Mouse (Mus musculus): ENCODE data around the gene Rps6ka3. TPM values are rescaled to one million over a fixed set of nuclear protein-coding genes. Genes with fewer than 3 reads are reported as not detected.

Rps6ka3 gene
- polyA plus RNA-seq, 1 experiment: 4.2 TPM

GRCm38 (mm10) chrX:159321342-159321741 is 111.2 kb downstream of the Rps6ka3 start:
- Histone ChIP-seq H3K27me3 (ENCODE audit: control insufficient read depth, insufficient read depth, low read length) (no peaks in the 10 kb centered on the region), H3K4me3 (ENCODE audit: control insufficient read depth, low read depth, low read length) (no peak overlapping the region), H3K4me1 (ENCODE audit: control insufficient read depth, insufficient read depth, low read length) (no peaks in the 10 kb centered on the region), H3K27ac (ENCODE audit: control insufficient read depth, insufficient read depth, low read depth, low read length) (no peak overlapping the region), H3K36me3 (ENCODE audit: control insufficient read depth, insufficient read depth, low read length) (no peaks in the 10 kb centered on the region)
- peak; percentile 48; the same call in 1 of the 2 replicates for TF ChIP-seq CTCF (IDR thresholded peaks at IDR 0.05; ENCODE audit: control insufficient read depth, insufficient read depth, insufficient replicate concordance, low read depth, low read length)
- TF ChIP-seq POLR2A (IDR thresholded peaks at IDR 0.05; ENCODE audit: control insufficient read depth, low read depth, low read length): no peak

- Histone ChIP-seq H3K36me3 (ENCODE audit: control insufficient read depth, insufficient read depth, low read length) (no peaks in the 10 kb centered on the region), H3K4me1 (ENCODE audit: control insufficient read depth, insufficient read depth, low read length) (no peaks in the 10 kb centered on the region), H3K4me3 (ENCODE audit: control insufficient read depth, low read depth, low read length) (no peak overlapping the region), H3K27me3 (ENCODE audit: control insufficient read depth, insufficient read depth, low read length) (no peaks in the 10 kb centered on the region), H3K27ac (ENCODE audit: control insufficient read depth, insufficient read depth, low read depth, low read length) (no peak overlapping the region)
- no peak for TF ChIP-seq POLR2A (IDR thresholded peaks at IDR 0.05; ENCODE audit: control insufficient read depth, low read depth, low read length)
- no peak for TF ChIP-seq CTCF (IDR thresholded peaks at IDR 0.05; ENCODE audit: control insufficient read depth, insufficient read depth, insufficient replicate concordance, low read depth, low read length)
Observed at GRCm38 (mm10) chrX:159364506-159364905, 154.4 kb downstream of the Rps6ka3 start.

DNA sequence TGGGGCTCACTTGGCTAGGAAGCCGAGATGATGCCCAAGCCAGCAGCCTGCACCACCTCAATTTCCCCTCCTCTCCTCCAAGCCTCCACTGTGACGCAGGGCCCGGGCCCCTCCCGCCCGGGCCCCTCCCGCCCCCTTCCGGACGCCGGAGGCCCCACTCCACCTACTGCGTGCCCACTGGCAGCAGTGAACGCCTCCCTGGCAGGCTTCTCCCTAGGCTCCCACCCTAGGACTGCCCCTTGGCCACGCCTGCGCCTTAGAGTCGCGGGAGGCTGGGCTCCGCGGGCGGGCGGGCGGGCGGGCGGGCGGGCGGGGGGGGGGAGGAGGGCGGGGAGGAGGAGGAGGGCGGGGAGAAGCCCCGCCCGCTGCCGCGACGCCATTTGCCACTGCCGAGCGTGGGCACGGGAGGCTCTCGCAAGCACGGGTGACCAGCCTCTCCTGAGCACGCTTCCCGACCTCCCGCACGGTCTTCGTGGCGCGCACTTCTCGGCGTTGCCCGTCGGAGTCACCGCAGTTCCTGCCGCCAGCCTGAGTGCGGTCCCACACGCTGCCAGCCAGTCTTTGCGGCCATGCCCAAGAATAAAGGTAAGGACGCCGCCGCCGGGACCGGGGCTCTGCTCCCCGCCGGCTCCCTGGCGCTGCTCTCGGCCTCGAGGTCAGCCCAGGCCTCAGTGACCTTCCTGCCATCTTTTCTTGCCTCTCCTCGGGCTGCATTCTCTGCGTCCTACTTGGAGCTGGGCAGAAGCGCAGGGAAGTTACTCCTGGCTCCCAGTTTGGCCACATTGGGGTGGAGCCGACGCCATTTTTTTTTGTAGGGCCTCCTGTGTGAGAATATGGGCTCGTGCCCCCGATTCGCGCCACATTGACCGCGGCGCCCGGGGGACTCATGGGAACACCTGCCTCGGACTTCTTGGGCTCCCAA is 162.0 kb downstream of the Rps6ka3 start, which contains the start of gene Eif1ax:
Eif1ax (plus strand) TSS at position 348 of the 922 bp plus-strand sequence.
- H3K36me3 ChIP-seq (ENCODE audit: control insufficient read depth, insufficient read depth, low read length): no peaks in the 10 kb centered on the region
- peak within 1 kb of the TSS; percentile 78 for H3K27ac ChIP-seq (ENCODE audit: control insufficient read depth, insufficient read depth, low read depth, low read length)
- no peaks in the 10 kb centered on the region for H3K4me1 ChIP-seq (ENCODE audit: control insufficient read depth, insufficient read depth, low read length)
- TF ChIP-seq CTCF (IDR thresholded peaks at IDR 0.05; ENCODE audit: control insufficient read depth, insufficient read depth, insufficient replicate concordance, low read depth, low read length) (no peak), POLR2A (IDR thresholded peaks at IDR 0.05; ENCODE audit: control insufficient read depth, low read depth, low read length) (no peak; the same call in 1 of the 2 replicates)
- no peaks in the 10 kb centered on the region for H3K27me3 ChIP-seq (ENCODE audit: control insufficient read depth, insufficient read depth, low read length)
- H3K4me3 ChIP-seq (ENCODE audit: control insufficient read depth, low read depth, low read length): peak within 1 kb of the TSS; percentile 80

DNA sequence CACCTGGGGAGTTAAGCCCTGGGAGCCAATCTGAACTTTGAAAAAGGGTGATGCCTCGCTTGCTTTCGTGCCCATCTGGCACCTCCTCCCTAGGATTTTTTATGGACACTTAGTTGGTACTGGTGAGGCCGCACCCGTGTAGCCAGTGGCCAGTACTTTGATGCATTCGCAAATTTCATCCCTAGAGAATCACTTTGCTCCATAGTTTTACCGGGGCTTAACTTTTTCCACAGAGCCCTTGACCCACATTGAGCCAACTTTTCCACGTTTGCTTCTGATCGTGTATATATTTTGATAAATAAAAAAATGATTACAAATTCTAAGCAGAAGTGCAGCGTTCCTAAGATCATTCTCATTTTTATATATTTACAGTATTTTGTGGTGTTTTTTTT is 162.6 kb downstream of the Rps6ka3 start:
- H3K4me1 ChIP-seq (ENCODE audit: control insufficient read depth, insufficient read depth, low read length): no peaks in the 10 kb centered on the region
- TF ChIP-seq CTCF (IDR thresholded peaks at IDR 0.05; ENCODE audit: control insufficient read depth, insufficient read depth, insufficient replicate concordance, low read depth, low read length) (no peak), POLR2A (IDR thresholded peaks at IDR 0.05; ENCODE audit: control insufficient read depth, low read depth, low read length) (no peak)
- peak overlapping the region; percentile 80 for H3K4me3 ChIP-seq (ENCODE audit: control insufficient read depth, low read depth, low read length)
- H3K36me3 ChIP-seq (ENCODE audit: control insufficient read depth, insufficient read depth, low read length): no peaks in the 10 kb centered on the region
- H3K27ac ChIP-seq (ENCODE audit: control insufficient read depth, insufficient read depth, low read depth, low read length): peak overlapping the region; percentile 22; the same call in 1 of the 2 replicates
- no peaks in the 10 kb centered on the region for H3K27me3 ChIP-seq (ENCODE audit: control insufficient read depth, insufficient read depth, low read length)

- Histone ChIP-seq H3K36me3 (ENCODE audit: control insufficient read depth, insufficient read depth, low read length) (no peaks in the 10 kb centered on the region), H3K4me3 (ENCODE audit: control insufficient read depth, low read depth, low read length) (no peak overlapping the region), H3K27ac (ENCODE audit: control insufficient read depth, insufficient read depth, low read depth, low read length) (no peak overlapping the region), H3K4me1 (ENCODE audit: control insufficient read depth, insufficient read depth, low read length) (no peaks in the 10 kb centered on the region), H3K27me3 (ENCODE audit: control insufficient read depth, insufficient read depth, low read length) (no peaks in the 10 kb centered on the region)
- TF ChIP-seq POLR2A (IDR thresholded peaks at IDR 0.05; ENCODE audit: control insufficient read depth, low read depth, low read length) (no peak), CTCF (IDR thresholded peaks at IDR 0.05; ENCODE audit: control insufficient read depth, insufficient read depth, insufficient replicate concordance, low read depth, low read length) (no peak)
Observed at GRCm38 (mm10) chrX:159387105-159387504, 177.0 kb downstream of the Rps6ka3 start.

- TF ChIP-seq POLR2A (IDR thresholded peaks at IDR 0.05; ENCODE audit: control insufficient read depth, low read depth, low read length): no peak
- TF ChIP-seq CTCF (IDR thresholded peaks at IDR 0.05; ENCODE audit: control insufficient read depth, insufficient read depth, insufficient replicate concordance, low read depth, low read length): no peak
- Histone ChIP-seq H3K4me1 (ENCODE audit: control insufficient read depth, insufficient read depth, low read length) (no peaks in the 10 kb centered on the region), H3K36me3 (ENCODE audit: control insufficient read depth, insufficient read depth, low read length) (no peaks in the 10 kb centered on the region), H3K27me3 (ENCODE audit: control insufficient read depth, insufficient read depth, low read length) (no peaks in the 10 kb centered on the region), H3K27ac (ENCODE audit: control insufficient read depth, insufficient read depth, low read depth, low read length) (no peak overlapping the region), H3K4me3 (ENCODE audit: control insufficient read depth, low read depth, low read length) (no peak overlapping the region)
Observed at GRCm38 (mm10) chrX:159388953-159389352, 178.8 kb downstream of the Rps6ka3 start.

- no peak overlapping the region for H3K4me3 ChIP-seq (ENCODE audit: control insufficient read depth, low read depth, low read length)
- no peaks in the 10 kb centered on the region for H3K36me3 ChIP-seq (ENCODE audit: control insufficient read depth, insufficient read depth, low read length)
- no peaks in the 10 kb centered on the region for H3K27me3 ChIP-seq (ENCODE audit: control insufficient read depth, insufficient read depth, low read length)
- no peak for TF ChIP-seq POLR2A (IDR thresholded peaks at IDR 0.05; ENCODE audit: control insufficient read depth, low read depth, low read length)
- no peak for TF ChIP-seq CTCF (IDR thresholded peaks at IDR 0.05; ENCODE audit: control insufficient read depth, insufficient read depth, insufficient replicate concordance, low read depth, low read length)
- no peak overlapping the region for H3K27ac ChIP-seq (ENCODE audit: control insufficient read depth, insufficient read depth, low read depth, low read length)
- no peaks in the 10 kb centered on the region for H3K4me1 ChIP-seq (ENCODE audit: control insufficient read depth, insufficient read depth, low read length)
Observed at GRCm38 (mm10) chrX:159390347-159390962, 180.3 kb downstream of the Rps6ka3 start.
